Mouse (Mus musculus) v-Abl transformed pro-B cells (cell line): ENCODE results near the gene Rrp1.

Experiments used
- in situ Hi-C, 2 experiments: fragments of 400-800 bp; cut with MboI; formaldehyde crosslinking; loops; one replicate each; pipeline ENCODE4 v1.15.1; 2025; ENCODE audit not compliant: unreplicated experiment in 2 of 2

Gene Rrp1

DNA sequence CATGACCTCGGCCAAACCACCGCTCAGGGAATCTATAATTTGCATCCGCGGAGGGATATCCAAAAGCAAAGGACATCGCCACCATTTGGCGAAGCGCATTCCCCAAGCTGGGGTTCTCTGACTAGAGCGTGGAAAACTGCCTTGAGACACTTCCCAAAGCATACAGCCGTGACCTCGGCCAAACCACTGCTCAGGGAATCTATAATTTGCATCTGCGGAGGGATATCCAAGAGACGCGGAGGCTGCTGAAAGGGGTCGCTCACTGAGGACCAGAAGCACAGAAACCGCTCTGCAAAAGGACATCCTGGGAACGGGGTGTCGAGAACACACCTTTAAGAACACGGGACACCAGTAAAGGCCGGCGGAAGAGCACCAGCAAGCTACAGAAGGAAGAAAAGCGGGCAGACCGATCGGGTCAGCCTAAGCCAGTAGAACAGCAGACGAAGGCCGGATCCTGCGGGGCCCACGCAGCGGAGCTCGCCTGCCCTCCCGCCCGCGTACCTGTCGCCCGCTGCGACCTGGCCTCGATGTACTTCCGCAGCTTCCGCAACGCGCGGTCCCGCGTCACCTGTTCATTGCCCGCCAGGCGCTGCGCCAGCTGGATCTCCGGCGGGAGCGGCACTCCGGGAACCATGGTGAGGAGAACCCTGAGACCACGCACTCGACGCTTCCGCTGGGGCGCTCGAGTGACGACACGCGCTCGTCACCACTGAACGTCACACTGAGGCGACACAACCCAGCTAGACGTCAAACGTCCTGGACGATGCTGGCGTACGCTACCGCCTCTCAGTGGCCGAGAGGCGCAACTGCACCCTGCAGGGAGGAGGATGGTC, at the start of gene Rrp1:
Gene Rrp1 (minus strand): TSS at position 725 of the 833 bp plus-strand sequence.
- in situ Hi-C loops, result no loop called here

DNA sequence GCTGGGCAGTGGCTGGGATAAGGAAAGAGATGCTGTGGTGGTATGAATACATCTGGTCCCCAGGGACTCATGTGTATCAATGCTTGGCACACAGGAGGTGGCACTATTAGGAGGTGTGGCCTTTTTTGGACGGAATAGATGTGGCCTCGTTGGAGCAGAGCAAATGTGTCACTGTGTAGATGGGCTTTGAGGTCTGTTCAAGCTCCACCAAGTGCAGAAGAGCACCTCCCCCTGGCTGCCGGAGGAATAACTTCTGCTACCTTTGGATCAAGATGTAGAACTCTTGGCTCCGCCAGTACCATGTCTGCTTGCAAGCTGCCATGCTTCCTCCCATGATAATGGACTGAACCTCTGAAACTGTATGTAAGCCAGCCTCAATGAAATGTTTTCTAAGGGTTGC, 48.9 kb upstream of the Rrp1 start:
- in situ Hi-C loops, result no loop called here

DNA sequence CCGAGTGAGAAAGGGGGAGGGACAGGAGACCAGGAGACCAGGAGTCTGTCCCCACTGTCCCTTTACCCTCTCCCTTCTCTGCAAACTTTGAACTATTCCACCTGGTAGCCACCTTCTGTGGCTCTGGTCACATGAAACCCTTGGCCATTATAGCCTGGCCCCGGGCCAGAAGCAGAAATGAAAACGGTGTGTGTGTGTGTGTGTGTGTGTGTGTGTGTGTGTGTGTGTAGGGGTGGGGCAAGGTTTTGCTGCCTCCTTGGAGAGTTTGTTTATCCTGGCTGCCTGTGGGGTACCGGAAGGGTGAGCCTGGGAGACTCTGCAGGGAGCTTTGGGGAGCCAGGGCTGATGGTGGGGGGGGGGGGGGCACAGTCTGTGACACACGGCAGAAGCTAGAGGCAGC, 47.6 kb upstream of the Rrp1 start:
- in situ Hi-C loops, result no loop called here

DNA sequence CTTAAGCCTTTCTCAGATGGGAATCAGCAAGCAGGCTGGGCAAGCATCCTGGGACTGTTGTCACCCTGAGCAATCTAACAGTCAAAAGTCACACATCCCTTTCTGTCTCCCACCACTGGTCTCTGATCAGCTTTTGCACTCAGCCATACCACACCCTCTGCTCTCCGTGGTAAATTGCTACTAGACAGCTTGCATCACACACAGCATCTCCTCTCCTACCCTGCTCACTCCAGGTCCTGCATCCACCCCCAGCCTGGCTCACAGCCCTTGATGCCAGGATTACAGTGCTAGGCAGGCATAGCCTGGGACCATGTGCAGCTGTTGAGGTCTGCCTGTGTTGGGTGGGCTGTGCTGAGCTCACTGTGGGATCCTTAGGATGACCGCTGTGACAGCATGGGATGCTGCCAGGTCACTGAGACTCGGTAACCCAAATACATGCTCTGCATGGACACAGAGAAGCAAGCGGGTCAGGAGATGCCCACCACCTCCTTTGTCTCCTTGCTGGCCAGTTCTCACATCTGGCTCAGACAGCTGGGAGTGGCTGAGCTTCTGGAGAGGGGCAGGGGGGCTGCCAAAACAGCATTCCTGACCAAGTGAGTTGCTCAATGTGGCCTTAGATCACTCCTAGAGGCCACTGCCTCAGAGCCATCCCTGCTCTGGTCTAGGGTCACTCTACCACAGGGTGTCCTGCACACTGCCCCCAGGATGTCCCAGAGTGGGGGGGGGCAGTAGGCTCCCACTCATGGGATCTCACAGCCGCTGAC, 45.7 kb upstream of the Rrp1 start:
- in situ Hi-C loops, result no loop called here

DNA sequence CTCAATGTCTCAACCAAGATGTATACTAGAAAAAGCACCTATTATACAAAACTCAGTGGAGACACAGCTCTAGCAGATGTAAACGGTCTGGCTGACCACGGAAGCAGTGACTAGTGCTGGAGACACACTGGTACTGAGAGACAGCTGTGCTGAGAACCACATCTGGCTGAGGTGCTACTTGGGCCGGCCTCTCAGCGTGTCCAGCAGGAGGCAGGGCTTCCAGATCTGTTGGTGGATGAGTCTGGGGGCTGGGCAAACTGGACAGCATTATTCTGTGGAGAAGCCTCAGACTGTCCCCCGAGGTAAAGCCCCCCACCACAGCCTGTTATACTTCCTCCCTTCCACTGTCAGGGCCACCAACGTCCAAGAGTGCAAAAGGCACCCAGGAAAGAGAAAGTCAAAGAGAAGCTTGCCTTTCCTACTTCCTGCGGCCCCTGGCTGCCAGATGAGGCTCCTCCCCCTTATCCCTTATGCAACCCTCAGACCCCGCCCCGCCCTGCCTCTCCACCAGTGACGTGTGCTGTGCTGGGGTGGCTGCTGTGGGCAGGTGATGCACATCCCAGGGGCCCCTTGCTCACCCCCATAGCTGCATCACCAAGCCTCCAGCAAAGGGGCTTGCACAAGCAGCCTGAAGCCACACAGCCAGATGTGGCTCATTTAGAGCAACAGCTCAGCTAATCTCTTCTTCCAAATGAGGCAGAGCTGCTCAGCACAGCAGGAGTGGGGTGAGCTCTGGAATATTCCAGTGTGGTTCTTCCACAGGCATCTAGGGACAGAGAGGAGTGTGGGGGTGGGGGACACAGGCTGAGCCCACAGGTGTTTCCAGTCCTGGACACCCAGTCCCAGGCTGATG, 44.9 kb upstream of the Rrp1 start:
- in situ Hi-C loops, result no loop called here

DNA sequence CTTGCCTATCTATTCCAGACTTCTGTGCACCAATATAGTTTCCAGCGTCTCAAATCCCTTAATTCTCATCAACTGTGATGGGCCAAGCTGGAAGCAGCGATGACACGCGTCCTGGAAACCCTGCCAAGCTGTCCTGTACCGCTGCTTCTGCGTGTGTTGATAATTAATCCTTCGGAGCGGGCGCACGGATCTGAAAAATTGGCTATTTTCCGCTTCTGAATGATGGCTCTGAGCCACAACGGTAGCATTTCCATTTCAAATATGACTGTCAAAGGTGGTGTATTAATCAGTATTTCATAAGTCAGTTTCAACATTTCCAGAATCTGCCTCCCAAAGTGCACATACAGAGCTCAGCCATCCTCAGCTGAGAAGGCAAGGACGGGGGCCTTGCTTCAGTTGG, 43.9 kb upstream of the Rrp1 start:
- in situ Hi-C loops, result no loop called here

DNA sequence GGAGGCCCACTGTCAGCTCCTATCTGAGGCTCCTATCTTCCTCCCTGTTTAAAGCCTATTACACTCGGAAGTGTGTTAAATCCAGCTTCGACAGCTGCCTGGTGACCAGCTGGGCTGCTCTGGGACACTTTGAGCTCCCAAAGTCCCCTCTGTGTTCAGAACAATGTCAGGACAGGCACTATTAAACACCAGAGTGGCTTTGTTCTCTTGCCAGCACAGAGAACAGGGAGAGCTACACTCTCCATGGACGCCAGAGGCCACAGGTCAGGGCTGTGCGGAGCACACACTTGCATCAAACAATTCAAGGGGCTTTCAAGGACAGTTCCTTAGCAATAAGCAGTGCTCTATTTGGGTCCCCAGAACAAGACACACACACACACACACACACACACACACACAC, 39.8 kb upstream of the Rrp1 start:
- in situ Hi-C loops, result no loop called here

DNA sequence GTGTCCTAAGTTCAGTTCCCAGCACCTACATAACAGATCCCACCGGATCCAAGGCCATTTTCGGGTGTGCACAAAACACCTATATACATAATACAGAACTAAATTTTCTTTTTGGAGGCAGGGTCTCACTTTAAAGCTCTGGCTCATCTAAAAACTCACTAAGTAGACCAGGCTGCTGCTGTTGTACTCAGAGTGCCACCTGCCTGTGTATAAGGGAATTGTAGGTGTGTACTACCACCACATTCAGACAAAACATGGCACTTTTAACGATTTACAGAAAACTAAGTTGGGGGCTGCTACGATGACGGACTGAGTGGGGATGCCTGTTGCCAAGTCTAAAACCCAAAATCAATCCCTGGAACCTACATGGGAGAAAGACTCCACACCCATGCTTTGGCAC, 37.9 kb upstream of the Rrp1 start:
- in situ Hi-C loops, result no loop called here

DNA sequence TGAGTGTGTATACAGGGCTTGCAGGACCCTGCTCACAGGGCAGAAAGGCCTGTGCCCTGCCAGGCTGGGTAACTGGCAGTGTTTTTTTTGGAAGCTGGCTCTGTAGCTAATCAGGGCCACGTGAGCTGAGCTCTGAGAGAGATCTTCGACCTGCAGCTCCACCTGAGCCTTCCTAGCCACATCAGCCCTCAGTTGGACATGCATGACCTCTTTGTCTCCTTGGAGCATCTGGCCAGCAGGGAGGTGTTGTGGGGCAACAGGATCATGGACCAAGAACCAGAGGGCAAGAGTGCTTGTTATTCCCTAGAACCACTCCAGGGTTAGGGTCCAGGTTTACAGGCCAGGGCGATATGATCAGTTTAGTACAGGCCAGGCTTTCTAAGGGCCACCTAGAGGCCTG, 34.6 kb upstream of the Rrp1 start:
- in situ Hi-C loops, result loop anchor here in 1 of 2 experiments (5.0 to 25.0 kb wide), 2 partner anchors 35 to 140 kb away; partner anchors contain the start of gene Syde1

DNA sequence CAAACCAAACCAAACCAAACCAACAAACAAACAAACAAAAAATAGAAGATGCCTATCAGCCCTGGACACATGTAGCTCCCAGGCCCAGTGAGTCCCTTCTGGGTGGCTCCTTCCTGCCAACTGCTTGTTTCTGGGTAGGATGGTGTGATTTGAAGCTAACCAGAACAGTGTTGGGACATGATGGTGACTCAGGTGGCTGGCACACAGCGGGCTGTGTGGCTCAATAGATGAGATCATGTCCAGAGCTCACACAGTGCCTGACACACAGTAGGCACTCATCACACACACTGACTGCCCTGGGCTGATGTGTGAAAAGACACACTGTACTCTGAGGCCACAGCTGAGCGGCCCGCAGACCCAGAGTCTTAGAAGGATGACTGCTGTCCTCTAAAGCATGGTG, 33.4 kb upstream of the Rrp1 start:
- in situ Hi-C loops, result loop anchor here in 1 of 2 experiments (5.0 to 25.0 kb wide), 2 partner anchors 36 to 141 kb away; partner anchors contain the start of gene Syde1

DNA sequence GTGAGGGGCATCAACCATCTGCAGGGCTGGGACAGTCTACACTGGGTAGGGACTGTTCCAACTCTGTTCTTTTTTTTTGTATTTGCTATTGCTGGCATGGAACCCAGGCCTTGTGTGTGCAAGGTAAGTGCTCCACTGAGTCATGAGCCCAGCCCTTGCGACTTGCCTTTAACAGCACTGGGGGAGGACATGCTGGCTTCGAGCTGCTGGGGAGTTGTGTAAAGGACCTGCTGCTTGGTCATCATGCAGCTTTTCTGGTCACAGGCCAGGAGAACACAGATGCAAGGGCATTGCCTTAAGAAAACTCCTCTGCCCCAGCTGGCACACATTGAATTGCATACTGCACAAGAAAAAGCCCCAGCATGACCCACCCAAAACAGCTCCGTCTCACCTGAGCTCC, 29.4 kb upstream of the Rrp1 start:
- in situ Hi-C loops, result loop anchor here (5.0 to 25.0 kb wide), 2 partner anchors 145 to 160 kb away; partner anchors contain the start of gene Syde1 (in 1 of the 2)

DNA sequence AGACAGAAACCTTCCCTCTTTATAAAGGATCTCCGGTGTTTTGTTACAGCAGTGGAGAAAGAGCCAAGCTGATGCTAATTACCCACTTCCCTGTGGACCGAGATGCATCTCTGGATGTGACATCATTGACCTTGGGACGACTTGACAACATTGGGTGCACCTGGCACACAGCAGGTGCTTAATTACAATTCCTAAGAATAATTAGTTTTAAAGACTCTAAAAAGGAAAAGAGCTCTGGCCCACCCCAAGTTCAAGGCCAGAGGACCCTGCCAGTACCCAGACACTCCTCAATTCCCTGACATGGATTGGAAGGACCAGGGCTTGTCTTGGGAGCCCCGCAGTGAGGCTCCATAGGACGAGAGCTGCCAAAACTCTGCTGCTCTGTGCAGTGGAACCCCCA, 28.8 kb upstream of the Rrp1 start:
- in situ Hi-C loops, result loop anchor here (5.0 to 25.0 kb wide), 2 partner anchors 146 to 161 kb away; partner anchors contain the start of gene Syde1 (in 1 of the 2)

DNA sequence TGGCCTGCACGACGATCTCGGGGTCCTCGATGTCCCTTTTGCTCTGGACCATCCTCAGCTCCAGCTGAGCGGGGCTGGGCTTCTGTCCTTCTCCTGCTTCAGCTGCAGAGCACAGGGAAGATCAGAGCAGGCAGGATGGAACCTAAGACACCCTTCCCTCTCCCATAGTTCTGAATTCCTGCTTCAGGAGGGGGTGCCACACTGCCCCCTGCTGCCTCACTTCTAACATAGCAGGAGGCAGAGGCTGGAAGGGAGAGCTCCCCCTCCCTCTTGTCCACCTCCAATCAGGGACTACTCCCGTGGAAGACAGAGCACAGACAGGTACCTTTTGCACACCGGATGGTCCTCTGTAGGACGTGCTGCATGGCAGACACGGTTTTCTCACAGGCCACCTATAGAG, 28.0 kb upstream of the Rrp1 start:
- in situ Hi-C loops, result loop anchor here (5.0 to 25.0 kb wide), 2 partner anchors 146 to 161 kb away; partner anchors contain the start of gene Syde1 (in 1 of the 2)

DNA sequence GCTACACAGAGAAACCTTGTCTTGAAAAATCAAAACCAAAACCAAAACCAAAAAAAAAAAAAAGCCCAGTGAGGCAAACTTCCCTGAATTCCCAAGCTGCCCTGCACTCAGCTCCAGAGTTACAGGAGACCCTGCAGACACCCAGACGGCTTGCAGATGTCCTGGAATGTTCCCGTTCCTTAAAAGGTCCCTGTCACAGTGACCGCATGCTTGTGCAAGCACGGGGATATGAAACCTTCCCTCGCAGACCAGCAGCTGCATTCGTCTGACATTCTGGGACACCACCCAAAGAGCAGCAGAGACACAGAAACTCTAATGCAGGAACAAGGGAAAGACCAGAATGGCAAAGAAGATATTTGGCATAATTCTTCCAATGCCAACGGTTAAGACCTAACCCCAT, 27.1 kb upstream of the Rrp1 start:
- in situ Hi-C loops, result loop anchor here (5.0 to 25.0 kb wide), 2 partner anchors 147 to 162 kb away; partner anchors contain the start of gene Syde1 (in 1 of the 2)

DNA sequence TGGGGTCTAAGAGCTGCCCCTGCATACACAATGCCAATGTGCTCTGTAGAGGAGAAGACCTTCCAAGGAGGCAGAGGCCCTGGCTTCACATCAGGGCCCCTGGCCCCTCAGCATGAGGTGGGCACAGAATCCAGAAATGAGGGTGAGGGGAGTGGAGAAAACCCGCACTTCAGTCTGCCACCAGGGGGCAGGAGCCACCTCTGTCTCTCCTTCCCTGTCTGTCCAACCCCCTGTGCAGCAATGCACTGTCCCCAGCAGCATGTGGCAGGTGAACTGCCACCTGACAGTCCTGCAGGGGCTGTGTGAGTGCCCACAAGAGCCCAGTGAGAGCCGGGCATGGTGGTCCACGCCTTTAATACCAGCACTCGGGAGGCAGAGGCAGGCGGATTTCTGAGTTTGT, 26.7 kb upstream of the Rrp1 start:
- in situ Hi-C loops, result loop anchor here in 1 of 2 experiments (25.0 kb wide), 1 partner anchor 148 kb away; the partner anchor contains the start of gene Syde1

DNA sequence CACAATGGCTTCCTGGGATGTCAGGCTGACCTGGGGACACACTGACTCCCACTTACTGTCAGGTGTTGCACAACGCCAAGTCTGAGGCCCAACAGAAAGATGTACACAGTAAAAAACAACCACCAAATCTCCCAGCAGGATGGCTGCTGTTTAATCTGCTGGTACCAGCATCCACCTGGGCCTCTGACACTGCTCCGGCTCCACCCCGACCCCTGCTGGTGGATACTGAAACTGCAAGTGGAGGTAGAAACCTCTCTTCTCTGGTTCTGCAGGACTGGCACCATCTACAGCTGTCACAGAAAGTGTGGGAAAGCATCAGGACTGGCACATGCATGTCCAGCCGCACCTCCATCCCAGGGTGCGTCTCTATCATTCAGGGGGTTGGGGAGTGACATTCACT, 25.3 kb upstream of the Rrp1 start:
- in situ Hi-C loops, result loop anchor here in 1 of 2 experiments (25.0 kb wide), 1 partner anchor 149 kb away; the partner anchor contains the start of gene Syde1

DNA sequence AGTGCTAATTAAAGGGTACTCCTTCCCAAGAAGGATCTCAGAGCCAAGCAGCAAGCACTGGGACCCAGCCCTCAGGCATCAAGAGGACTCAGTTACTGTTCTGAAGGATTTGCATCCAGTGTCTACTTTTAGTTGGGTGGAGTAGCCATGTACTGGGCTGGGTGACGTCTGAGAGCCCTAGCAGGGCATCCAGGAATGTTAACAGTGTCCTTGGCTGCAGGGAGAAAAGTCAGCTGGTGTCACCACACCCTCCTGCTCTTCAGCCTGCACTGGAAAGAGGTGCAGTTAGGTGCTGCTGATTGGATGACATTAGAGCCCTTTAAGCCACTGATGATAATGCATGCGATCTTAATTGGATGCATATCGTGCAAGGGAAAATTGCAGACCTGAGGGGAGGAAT, 20.0 kb upstream of the Rrp1 start:
- in situ Hi-C loops, result loop anchor here in 1 of 2 experiments (25.0 kb wide), 1 partner anchor 154 kb away; the partner anchor contains the start of gene Syde1

DNA sequence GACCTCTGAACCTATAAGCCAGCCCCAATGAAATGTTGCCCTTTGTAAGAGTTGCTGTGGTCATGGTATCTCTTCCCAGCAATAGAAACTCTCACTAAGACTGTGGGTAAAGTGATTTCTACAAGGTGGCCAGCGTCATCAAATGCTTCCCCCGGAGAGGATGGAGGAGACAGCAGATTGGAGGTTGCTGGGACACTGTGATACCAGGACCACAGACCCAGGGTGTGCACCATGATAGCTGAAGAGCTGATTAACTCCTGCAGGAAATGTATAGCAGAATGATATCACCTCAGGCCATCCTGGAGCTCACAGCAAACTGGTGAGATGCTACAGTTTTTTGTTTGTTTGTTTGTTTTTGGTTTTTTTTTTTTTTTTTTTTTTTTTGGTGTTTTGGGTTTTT, 16.9 kb upstream of the Rrp1 start:
- in situ Hi-C loops, result loop anchor here in 1 of 2 experiments (25.0 kb wide), 1 partner anchor 158 kb away; the partner anchor contains the start of gene Syde1

DNA sequence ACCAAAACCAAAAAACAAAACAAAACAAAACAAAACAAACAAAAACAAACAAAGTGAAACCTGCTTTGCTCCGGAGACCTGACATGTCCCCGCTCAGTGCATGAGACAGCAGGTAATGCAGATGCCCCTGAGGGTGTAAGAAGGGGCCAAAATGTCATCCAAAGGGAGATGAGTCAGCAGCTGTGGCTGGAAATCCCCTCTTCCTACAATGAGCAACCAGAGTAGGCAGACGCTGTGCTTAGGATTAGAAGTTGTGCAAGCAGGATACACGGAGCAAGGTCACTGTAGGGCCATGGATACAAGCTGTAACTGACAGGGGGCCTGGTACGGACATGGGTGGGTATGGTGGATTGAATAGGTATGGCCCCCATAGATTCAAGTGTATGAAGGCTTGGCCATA, 16.3 kb upstream of the Rrp1 start:
- in situ Hi-C loops, result loop anchor here in 1 of 2 experiments (25.0 kb wide), 1 partner anchor 158 kb away; the partner anchor contains the start of gene Syde1

DNA sequence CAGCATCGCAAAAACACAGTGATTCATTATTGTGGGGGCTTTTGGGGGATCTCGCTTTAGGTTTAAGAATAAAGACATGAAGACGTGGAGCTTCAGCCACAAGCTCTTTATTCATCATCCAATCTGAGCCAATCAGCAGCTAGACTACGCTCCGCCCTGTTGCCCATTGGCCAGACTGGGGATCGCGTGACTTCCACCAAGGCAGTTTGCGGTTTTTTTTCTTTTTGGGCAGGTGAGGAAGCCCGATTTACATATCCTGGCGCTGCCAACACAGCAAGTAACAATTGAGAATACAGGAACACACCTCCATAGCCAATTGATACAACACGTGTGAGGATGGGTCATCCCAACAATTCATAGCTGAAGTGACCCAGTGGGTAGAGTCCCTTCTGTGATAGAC, 15.2 kb upstream of the Rrp1 start:
- in situ Hi-C loops, result loop anchor here in 1 of 2 experiments (25.0 kb wide), 1 partner anchor 159 kb away; the partner anchor contains the start of gene Syde1
